In genomic region chr16:43926341-43926859, GRCm38 (mm10) we compare ENCODE assay signal across 8 mouse cellular contexts. TPM values are rescaled to one million over a fixed set of nuclear protein-coding genes. Genes with fewer than 3 reads are reported as not detected.
DNase-seq lines count a peak whose midpoint lies in the region; ATAC-seq and TF ChIP-seq lines count a peak whose summit lies in the region.

TSS of gene Qtrt2 (minus strand) at chr16:43926809.

- H3K27me3 ChIP-seq in cerebellum, adult 2 months (ENCODE audit: control insufficient read depth, insufficient read depth, low read length), result no peaks in the 10 kb centered on the region

- 83% methylated on average over 6 of the region's 6 CpGs for WGBS in cerebellum, adult 2 months

- no peak for TF ChIP-seq CTCF in cerebellum, adult 2 months (IDR thresholded peaks at IDR 0.05; ENCODE audit: borderline replicate concordance, insufficient read depth, low read depth, low read length)

- no peak within 1 kb of the TSS for H3K27ac ChIP-seq in cerebellum, adult 2 months (ENCODE audit: insufficient read depth, low read length)

- H3K4me3 ChIP-seq in cerebellum, adult 2 months (replicated peaks; ENCODE audit: insufficient read depth, low read depth, low read length), result no peak within 1 kb of the TSS

- no peak for ATAC-seq in hematopoietic stem cell, adult 5-6 weeks (replicated peaks in 1 of 2; ENCODE audit: insufficient read depth in 1 of 2, low FRiP score in 2 of 2, low TSS enrichment in 1 of 2, low read depth in 1 of 2, poor library complexity in 2 of 2, severe bottlenecking in 2 of 2)
- ATAC-seq in megakaryocyte progenitor cell, adult 5-6 weeks (replicated peaks; ENCODE audit: poor library complexity), result no peak

- H3K4me1 ChIP-seq in cerebellum, adult 2 months (ENCODE audit: control insufficient read depth, insufficient read depth, low read length), result peaks cover 2% of the 10 kb centered on the region; the same call in 1 of the 2 replicates

- no peak for TF ChIP-seq POLR2A in cerebellum, adult 2 months (IDR thresholded peaks at IDR 0.05; ENCODE audit: borderline replicate concordance, insufficient read depth, low read length)

- DNase-seq in cerebellum, adult 2 months, result no peak
- DNase-seq in cerebellum, adult 11 months, result no peak
- DNase-seq in urinary bladder, adult 2 months (ENCODE audit: low spot score), result no peak
- no peak for DNase-seq in urinary bladder, postnatal 14 days (ENCODE audit: low spot score)
- no peak for DNase-seq in urinary bladder, postnatal 36 days (ENCODE audit: low spot score in 2 of 2)
- DNase-seq in cerebellum, postnatal 4 days (ENCODE audit: low spot score in 2 of 2), result no peak

RNA-seq across cellular contexts. Expression of gene Qtrt2, which starts in this region (rescaled TPM):
- polyA plus RNA-seq in cerebellum, adult 2 months (2012; rRNA removed), result 29.6 and 32.4 TPM in 2 replicates
- 27.9 and 31.9 TPM in 2 replicates for polyA plus RNA-seq in urinary bladder, adult 2 months (2012; rRNA removed)
- total RNA-seq in hematopoietic stem cell, adult 5-6 weeks (2017), result 46.3 and 90.1 TPM in 2 replicates
- total RNA-seq in megakaryocyte progenitor cell, adult 5-6 weeks (2015), result 17.3 and 21.2 TPM in 2 replicates
- total RNA-seq in megakaryocyte progenitor cell, adult 5-6 weeks (2017), result 44.9 and 46.5 TPM in 2 replicates
